Mouse (Mus musculus): ENCODE measurements around the gene Slc30a2.
"Not testable (repeated sequence)": the region's sequence is repeated elsewhere in the genome, so short reads cannot be mapped to it uniquely, and the experiment has no call there.

Gene Slc30a2

DNA sequence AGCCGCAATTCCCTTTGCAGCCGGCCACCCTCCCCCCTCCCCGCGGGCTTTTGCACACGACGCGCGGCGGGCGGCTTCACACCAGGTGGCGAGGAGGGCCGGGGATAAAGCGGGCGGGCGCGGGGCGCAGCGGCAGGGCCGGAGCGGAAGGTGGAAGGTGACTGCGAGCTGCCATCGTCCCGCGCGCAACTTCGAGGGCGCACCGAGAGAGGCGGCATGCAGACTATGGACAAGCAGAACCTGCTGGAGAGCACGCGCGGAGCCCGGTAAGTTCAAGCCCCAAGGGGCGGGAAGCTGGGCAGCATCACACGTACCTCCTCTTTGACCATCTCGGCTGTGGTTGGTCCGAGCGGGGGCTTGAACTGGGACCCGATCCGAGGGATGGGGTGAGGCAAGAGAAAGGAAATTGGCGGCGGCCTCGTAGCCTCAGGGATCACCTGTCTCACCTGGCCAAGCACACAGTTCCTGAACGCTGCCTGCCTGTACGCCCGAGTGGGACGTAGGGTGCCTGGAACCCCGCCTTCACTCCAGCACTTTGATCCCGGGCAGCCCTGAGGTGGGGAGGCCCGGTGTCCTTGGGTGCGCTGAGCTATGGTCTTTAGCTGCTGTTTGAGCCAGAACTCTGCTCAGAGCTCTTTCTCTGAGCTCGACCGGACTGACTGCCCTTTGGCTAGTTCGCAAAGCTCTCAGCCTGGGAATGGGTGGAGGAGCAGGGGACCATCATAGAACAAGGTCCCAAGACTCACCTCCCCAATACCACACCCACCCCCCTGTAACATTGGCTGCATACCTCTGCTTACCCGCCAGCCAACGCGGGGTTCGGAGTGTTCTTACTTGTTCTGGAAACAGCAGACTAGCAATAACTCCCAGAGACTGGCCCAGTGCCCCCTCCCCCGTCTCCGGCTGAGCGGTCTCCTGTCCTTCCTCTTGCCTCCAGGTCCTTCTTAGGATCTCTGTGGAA is at the start of gene Slc30a2:
Gene Slc30a2, plus strand, starts transcription at position 111 of the 961 bp plus-strand sequence.
- no peak for DNase-seq (ENCODE audit: low spot score)

DNA sequence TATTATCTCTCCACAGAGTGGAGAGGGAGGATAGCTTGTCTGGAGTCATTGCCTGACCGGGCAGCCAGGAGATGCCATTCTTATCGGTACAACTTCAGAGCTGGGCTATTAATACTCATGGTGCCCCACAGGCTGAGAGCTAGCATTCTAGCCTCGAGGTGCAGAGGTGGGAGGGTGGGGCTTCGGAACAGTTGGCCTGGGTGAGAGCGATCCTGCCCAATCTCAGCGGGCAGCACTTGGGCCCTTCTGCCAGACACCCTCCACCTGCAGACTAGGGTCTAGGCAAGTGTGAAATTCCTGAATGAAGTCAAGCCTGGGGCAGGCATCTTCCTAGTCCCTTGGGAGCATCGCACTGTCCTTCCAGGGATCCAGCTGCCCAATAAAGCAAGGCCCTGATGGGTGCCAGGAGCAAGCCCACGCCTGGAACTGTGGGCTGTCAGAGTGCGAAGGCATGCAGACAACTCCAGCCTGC is 49.3 kb upstream of the Slc30a2 start:
- no peak for DNase-seq (ENCODE audit: low spot score)

- not testable (repeated sequence) for DNase-seq (ENCODE audit: low spot score)
These were observed 46.9 kb upstream of the Slc30a2 start for GRCm38 (mm10) chr4:134296096-134296495.

- no peak for DNase-seq (ENCODE audit: low spot score)
These were observed 46.5 kb upstream of the Slc30a2 start for GRCm38 (mm10) chr4:134296523-134296922.

GRCm38 (mm10) chr4:134297369-134297768 is 45.6 kb upstream of the Slc30a2 start:
- DNase-seq (ENCODE audit: low spot score): no peak

DNA sequence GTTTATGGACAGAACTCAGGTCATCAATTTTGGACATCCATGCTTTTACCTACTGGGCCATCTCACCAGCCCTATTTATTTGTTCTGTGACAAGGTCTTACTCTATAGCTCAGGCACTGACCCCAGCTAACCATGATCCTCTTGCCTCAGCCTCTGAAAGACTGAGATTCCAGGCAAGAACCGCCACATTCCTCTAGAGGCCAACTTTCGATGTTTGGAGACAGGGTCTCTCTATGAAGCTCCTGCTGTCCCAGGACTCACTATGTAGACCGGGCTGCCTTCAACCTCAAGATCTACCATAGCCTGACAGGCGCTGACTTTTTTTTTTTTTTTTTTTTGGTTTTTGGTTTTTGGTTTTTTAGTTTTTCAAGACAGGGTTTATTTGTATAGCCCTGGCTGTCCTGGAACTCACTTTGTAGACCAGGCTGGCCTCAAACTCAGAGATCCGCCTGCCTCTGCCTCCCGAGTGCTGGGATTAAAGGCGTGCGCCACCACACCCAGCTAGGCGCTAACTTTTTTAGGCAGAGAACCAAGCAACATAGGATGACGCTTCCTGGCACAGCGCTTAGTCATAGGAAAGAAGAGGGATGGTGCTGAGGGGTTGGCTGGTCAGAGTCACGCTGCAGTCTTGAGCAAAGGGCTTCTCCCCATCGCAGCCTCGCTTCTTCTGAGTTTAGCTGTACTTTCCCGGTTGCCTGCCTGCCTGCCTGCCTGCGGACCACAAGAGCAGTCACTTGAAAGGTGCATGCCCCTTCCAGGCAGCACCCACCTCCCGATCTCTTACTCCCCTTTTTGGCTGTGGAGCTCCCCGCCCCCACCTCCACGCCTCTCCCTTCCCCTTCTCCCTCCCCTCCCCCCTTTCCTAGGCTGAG is 44.1 kb upstream of the Slc30a2 start:
- DNase-seq (ENCODE audit: low spot score): no peak

- DNase-seq (ENCODE audit: low spot score): no peak
These were observed 43.5 kb upstream of the Slc30a2 start for GRCm38 (mm10) chr4:134299498-134299810.

DNA sequence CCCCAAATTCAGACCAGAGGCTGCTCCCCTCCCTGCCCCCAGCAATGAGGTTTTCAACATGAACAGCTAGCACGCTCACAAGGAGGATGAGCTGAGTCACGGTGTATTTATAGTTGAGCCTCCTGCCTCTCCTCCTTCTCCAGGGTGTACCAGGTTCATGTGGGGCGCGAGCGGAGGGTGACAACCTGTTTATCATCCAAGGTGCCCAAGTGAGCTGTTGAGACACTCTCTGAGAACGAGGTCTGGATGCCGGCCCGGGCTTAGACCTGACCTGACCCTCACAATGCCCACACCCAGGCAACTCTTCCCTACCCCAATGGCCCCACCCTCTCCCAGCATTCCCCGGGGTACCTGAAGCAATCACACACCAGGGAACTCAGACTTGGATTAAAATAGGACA is 42.7 kb upstream of the Slc30a2 start:
- peak; percentile 38 for DNase-seq (ENCODE audit: low spot score)

DNA sequence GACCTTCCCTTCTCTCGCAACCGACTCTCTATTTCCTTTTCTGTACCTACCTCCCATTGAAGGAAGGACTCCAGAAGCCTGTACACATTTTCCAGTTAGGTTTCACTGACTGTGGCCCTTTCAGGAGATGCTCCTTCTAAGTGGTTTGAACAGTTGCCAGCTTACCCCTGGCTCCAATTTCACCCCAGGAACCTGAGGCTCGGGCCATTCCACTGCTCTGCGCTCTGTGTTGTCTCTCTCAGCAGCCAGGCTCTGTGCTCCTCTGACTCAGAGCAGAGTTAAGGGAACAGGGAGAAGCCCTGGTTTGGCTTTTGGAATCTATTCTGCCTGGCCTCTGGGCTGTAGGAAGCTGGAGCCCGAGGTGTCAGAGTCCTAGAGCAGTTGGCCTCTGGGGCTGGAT is 40.9 kb upstream of the Slc30a2 start:
- DNase-seq (ENCODE audit: low spot score): no peak

DNA sequence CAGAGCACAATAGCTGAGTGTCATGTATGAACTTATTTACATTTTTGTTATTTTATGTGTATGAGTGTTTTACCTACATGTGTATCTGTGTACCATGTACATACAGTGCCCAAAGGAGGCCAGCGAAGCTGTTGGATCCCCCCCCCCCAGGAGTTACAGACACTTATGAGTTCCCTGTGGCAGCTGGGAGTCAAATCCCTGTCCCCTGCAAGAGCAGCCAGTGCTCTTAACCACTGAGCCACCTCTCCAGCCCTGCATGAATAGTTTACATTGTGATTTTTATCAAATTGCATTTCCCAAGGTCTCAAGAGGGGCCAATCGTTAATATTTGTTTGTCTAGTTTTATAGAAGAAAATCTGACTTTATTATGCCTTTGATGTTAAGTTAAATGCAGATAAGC is 36.0 kb upstream of the Slc30a2 start:
- no peak for DNase-seq (ENCODE audit: low spot score)

DNA sequence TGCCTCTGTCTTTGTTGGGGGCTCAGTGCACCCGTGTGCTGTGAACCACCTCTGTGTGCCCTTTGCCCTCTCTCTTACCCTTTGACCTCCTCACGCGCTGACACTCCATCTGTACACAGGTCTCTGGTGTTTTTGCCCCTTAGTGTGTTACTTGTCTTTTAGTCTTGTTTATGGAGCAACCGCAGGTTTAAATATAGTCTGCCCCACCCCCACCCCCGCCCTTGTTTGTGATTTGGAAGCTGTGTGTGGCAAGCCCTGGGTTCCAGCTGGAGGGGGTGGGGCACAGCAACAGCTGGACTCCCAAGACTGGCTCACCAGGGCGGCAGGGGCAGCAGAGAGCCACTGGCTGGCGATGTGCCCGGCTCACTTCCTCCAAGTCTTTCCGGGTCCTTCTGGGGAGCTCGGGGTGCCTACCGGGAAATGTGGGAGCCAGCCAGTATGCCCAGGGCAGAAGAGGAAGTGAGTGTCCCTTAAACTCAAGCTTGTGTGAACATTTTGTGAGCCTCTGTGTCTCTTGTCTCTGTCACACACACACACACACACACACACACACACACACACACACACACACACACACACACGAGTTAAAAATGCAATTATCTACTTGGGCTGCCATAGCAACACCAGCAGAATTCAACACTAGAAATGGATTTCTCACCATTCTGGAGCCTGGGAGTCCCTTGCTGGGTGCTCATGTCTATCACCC is 35.5 kb upstream of the Slc30a2 start:
- DNase-seq (ENCODE audit: low spot score): peak; percentile 78

GRCm38 (mm10) chr4:134310106-134310505 is 32.9 kb upstream of the Slc30a2 start:
- no peak for DNase-seq (ENCODE audit: low spot score)

GRCm38 (mm10) chr4:134310656-134311055 is 32.3 kb upstream of the Slc30a2 start:
- no peak for DNase-seq (ENCODE audit: low spot score)

DNA sequence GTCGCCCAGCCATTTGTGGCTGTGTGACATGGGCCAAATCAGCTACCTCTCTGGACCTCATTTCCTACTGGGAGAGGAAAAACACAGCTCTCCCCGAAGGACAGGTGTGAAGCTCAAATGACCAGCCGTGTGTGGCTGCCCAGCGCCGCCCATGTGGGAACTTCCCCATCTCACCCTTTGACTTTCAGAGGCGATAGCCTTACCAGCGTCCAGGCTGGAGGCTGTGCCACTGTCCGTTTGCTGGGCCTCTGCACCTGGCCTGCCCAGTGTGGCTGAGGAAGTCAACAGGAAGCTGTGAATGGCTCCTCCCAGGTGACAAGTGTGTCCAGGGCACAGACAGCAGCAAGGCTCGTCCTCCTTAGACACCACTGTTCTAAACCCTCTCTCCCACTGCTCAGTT is 31.2 kb upstream of the Slc30a2 start:
- DNase-seq (ENCODE audit: low spot score): no peak

GRCm38 (mm10) chr4:134312341-134312740 is 30.6 kb upstream of the Slc30a2 start:
- DNase-seq (ENCODE audit: low spot score): no peak

DNA sequence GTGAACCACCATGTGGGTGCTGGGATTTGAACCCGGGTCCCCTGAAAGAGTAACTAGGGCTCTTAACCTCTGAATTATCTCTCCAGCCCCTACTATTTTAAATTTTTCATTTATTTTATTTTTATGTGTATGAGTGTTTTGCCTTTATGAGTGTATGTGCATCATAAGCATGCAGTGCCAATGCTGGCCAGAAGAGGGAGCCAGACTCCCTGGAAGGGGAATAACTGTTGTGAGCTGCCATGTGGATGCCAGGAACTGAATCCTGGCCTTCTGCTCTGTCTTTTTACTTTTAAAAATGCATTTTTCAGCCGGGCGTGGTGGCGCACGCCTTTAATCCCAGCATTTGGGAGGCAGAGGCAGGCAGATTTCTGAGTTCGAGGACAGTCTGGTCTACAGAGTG is 30.1 kb upstream of the Slc30a2 start:
- no peak for DNase-seq (ENCODE audit: low spot score)

DNA sequence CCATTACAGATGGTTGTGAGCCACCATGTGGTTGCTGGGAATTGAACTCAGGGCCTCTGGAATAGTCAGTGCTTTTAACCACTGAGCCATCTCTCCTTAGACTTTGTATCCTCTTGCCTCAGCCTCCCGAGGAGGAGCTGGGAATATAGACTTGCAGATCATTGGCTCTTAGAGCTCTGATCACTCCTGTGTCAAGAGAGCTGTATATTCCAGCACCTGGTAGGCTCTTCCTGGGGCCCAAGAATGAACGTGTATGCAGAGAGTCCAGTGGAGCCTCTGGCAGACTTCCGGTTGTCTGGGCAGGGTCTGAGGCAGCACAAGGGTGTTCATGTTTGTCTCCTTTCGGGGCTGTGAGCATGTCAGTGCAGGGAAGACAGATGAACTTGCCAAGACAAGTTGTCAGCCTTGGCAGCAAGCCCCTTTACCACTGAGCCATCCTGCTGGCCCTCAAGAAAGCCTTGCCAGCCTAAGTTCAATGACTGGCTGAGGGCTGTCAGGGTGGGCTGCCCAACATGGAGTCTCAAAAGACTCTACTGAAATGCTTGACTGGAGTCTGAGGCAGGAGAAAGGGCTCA is 28.8 kb upstream of the Slc30a2 start:
- DNase-seq (ENCODE audit: low spot score): no peak

GRCm38 (mm10) chr4:134314876-134315275 is 28.1 kb upstream of the Slc30a2 start, which contains the start of gene Trim63:
Gene Trim63, plus strand, starts transcription at chr4:134315120.
- DNase-seq (ENCODE audit: low spot score): no peak

GRCm38 (mm10) chr4:134315470-134315869 is 27.5 kb upstream of the Slc30a2 start:
- DNase-seq (ENCODE audit: low spot score): no peak

GRCm38 (mm10) chr4:134316390-134316789 is 26.6 kb upstream of the Slc30a2 start:
- no peak for DNase-seq (ENCODE audit: low spot score)

- no peak for DNase-seq (ENCODE audit: low spot score)
These were observed 23.9 kb upstream of the Slc30a2 start for GRCm38 (mm10) chr4:134319074-134319473.

DNA sequence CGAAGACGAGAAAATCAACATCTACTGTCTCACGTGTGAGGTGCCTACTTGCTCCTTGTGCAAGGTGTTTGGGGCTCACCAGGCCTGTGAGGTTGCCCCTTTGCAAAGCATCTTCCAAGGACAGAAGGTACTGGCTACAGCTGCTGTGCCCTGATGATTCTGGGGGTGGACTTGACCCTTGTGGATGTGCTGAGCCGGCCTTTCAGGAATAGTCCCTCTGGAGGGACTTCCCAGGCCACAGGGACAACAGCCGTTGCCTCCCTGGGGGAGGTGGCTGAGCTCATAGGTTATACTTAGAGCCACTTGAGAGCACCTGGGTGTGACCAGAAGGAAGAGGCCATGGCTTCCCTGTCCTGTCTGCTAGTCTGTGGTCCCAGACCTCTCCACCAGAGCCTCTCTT is 23.3 kb upstream of the Slc30a2 start:
- DNase-seq (ENCODE audit: low spot score): no peak
